Mouse (Mus musculus) liver, embryonic 14.5 days (tissue): ENCODE measurements around the gene Tmcc3.

Experiments used
- CTCF ChIP-seq: IDR thresholded peaks from 2 replicates; pipeline ENCODE4 v1.5.1; 2016; ENCODE audit warnings: antibody characterized with exemption, low read depth, control low read depth
- EP300 ChIP-seq: IDR thresholded peaks from 2 replicates; pipeline ENCODE4 v1.6.1; 2016; ENCODE audit warnings: antibody characterized with exemption, low read depth

DNA sequence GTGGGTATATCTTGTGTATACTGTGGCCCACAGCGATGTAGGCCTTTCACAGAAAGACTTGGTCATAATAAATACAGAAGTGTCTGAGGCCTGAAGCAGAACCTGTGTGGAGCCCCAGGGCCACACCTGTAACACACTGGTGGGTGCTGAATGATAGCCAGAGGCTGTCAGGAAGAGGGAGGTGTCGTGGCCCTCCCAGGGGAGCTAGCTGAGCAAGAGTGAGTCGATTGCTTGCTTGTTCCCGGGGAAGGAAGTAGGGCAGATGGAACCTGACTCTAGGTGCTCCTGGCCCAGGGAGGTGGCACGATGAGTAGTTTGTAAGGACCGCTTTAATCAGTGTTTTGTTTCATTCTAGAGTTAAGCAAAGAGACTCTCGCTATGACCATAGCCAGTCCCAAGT lies 208.1 kb downstream of the Tmcc3 start:
- TF ChIP-seq CTCF, result no peak
- no peak for TF ChIP-seq EP300
